Mouse (Mus musculus) mouse embryonic stem cell (cell line): Measurements from ENCODE around the gene Txk.

Experiments used
- in situ Hi-C, 2 experiments: fragments of 300-500 bp; cut with MboI; formaldehyde crosslinking; loops; 1 replicate in 1 of 2; 3 replicates in 1 of 2; pipeline ENCODE4 v1.14.3; 2019 to 2020; ENCODE audit warnings: low sequenced_read_pairs in 2 of 2, low pct_unique_long_range_greater_than_20kb in 1 of 2, mixed read lengths in 1 of 2; ENCODE audit not compliant: unreplicated experiment in 1 of 2

Gene Txk

GRCm38 (mm10) chr5:72757155-72757773 is 4.7 kb upstream of the Txk start:
- in situ Hi-C loops = no loop called here

GRCm38 (mm10) chr5:72755941-72756340 is 3.4 kb upstream of the Txk start:
- in situ Hi-C loops = no loop called here

DNA sequence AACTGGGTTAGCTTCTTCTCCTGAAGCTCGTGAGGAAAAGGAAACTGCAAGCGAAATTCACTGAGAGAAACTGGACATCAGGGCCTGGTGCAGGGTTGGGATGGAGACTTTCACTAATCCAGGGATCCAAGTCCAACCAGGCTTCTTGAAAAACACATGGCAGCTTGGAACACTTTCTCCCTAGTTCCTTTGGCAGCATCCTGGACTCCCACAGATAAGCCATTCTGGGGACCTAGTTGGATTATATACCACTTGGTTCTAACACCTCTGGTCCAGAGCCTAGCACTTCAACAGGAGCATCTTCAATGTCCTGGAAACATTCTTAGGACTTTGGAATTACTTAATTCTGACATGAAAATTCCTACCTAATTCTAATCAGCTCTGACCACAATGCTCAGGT is 2.5 kb upstream of the Txk start:
- in situ Hi-C loops = no loop called here

DNA sequence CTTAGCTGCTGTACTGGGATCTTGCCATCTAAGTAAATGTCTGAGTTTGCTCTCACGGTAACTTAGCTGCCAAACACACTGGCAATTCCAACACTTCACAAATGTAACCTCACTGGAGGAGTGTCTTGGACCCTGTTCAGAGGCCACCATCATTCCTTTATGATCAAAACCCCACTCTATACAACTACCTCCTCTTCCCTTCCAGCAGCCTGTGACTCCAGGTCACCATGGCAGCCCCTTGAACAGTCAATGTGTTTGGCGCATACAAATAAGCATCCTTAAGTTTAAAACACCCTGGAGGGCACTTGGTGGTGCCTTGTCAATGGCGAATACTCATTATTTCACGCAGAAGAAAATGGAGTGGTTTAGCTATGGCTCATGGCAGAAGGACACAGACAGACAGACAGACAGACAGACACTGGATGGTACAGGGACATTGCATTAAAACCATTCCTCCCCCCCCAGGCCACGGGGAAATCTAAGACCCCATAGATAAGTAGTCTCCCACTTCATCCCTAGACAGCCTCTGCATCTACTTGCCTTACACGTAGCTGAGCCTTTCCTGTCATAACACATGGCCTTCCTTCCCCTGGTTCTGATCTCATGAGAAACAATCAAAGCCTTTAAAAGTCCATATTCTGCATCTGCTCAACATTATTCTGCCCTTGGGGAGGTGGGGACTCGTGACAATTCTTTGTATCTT is 1.4 kb downstream of the Txk start:
- in situ Hi-C loops = no loop called here

GRCm38 (mm10) chr5:72750226-72750625 is 2.4 kb downstream of the Txk start:
- in situ Hi-C loops = no loop called here

DNA sequence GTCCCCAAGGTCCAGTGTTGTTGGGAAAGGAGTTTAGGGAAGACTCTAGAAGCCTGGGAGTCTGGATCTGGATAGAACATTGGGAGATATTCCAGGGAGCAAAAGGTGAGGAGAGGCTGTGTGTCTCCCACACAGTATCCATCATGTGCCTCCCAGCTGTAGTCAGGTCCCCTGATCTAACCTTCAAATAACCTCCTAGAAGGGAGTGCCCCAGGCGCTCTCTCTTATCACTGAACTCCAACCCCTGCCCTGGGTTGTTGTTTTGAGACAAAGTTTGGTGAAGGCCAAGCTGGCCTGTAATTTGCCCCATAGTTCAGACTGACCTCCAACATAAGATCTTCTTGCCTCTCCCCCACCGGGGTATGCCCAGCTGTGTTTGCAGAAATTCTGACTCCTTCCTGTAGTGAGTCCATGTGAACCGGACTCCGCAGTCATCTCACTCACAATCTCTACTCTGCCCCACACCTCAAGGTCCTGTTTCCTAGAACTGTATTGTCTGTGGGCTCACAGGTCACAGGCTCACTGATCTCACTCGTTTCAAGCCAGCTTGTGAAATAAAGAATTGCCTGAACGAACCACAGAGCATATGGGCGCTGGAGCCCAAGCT is 3.8 kb downstream of the Txk start:
- in situ Hi-C loops = no loop called here

DNA sequence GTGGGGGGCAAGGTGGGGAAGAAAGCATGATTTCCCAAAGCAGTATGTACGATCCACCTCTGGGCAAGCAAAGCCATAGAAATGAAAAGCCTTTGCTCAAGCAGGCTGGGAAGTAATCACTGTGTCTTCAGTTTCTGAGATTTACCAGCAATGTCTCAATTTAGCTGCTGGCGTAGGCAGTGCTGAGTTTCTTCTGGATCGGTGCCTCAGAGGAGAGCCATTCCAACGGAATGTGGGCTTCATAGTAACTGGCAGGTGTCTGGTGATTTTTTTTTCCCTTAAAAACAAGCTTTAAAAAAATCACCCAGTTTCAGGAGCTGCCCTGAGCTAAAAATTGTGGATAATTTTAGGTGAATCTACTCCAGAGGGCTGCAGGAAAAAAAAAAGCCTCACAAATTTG is 5.2 kb downstream of the Txk start:
- in situ Hi-C loops = no loop called here

- in situ Hi-C loops = no loop called here
These were observed 6.1 kb downstream of the Txk start for GRCm38 (mm10) chr5:72746461-72746860.

- in situ Hi-C loops = no loop called here
These were observed 9.5 kb downstream of the Txk start for GRCm38 (mm10) chr5:72743103-72743502.

- in situ Hi-C loops = no loop called here
These were observed 15.7 kb downstream of the Txk start for GRCm38 (mm10) chr5:72736868-72737267.

GRCm38 (mm10) chr5:72736437-72736836 is 16.1 kb downstream of the Txk start:
- in situ Hi-C loops = no loop called here

GRCm38 (mm10) chr5:72735763-72736162 is 16.8 kb downstream of the Txk start:
- in situ Hi-C loops = no loop called here

GRCm38 (mm10) chr5:72732885-72733284 is 19.7 kb downstream of the Txk start:
- in situ Hi-C loops = no loop called here

GRCm38 (mm10) chr5:72725404-72725803 is 27.2 kb downstream of the Txk start:
- in situ Hi-C loops = no loop called here

GRCm38 (mm10) chr5:72723429-72723828 is 29.1 kb downstream of the Txk start:
- in situ Hi-C loops = loop anchor here in 1 of 2 experiments (25.0 kb wide), 1 partner anchor 361 kb away; no protein-coding TSS in a partner anchor

GRCm38 (mm10) chr5:72720587-72720986 is 32.0 kb downstream of the Txk start:
- in situ Hi-C loops = loop anchor here in 1 of 2 experiments (25.0 kb wide), 1 partner anchor 358 kb away; no protein-coding TSS in a partner anchor

- in situ Hi-C loops = loop anchor here in 1 of 2 experiments (25.0 kb wide), 1 partner anchor 348 kb away; no protein-coding TSS in a partner anchor
These were observed 41.9 kb downstream of the Txk start for GRCm38 (mm10) chr5:72710572-72711278.

GRCm38 (mm10) chr5:72709976-72710375 is 42.6 kb downstream of the Txk start:
- in situ Hi-C loops = loop anchor here in 1 of 2 experiments (25.0 kb wide), 1 partner anchor 348 kb away; no protein-coding TSS in a partner anchor

- in situ Hi-C loops = loop anchor here in 1 of 2 experiments (25.0 kb wide), 1 partner anchor 347 kb away; no protein-coding TSS in a partner anchor
These were observed 43.1 kb downstream of the Txk start for GRCm38 (mm10) chr5:72709451-72709850.
